Mouse (Mus musculus) R1 (cell line): ENCODE measurements around the gene Pax2.

Source experiments
- DNase-seq: peaks from one replicate; pipeline ENCODE4 v3.0.0-alpha.2; 2018; ENCODE audit warnings: low read depth, low spot score

Pax2 gene

GRCm38 (mm10) chr19:44755693-44756420, at the start of gene Pax2:
Pax2 (plus strand) TSS chr19:44756045.
- peak; percentile 60 for DNase-seq

- no peak for DNase-seq
These were observed 47.0 kb upstream of the Pax2 start for GRCm38 (mm10) chr19:44708885-44709284.

GRCm38 (mm10) chr19:44716731-44717600, 38.9 kb upstream of the Pax2 start:
- DNase-seq: peak; percentile 60

- peak; percentile 80 for DNase-seq
These were observed 36.3 kb upstream of the Pax2 start for GRCm38 (mm10) chr19:44719292-44720193.

- peak; percentile 57 for DNase-seq
These were observed 35.7 kb upstream of the Pax2 start for GRCm38 (mm10) chr19:44720194-44720521.

GRCm38 (mm10) chr19:44723611-44724440, 32.0 kb upstream of the Pax2 start:
- peak; percentile 22 for DNase-seq

- peak; percentile 83 for DNase-seq
These were observed 29.7 kb upstream of the Pax2 start for GRCm38 (mm10) chr19:44725951-44726791.

GRCm38 (mm10) chr19:44734116-44734515, 21.7 kb upstream of the Pax2 start:
- DNase-seq: no peak

- DNase-seq: no peak
These were observed 21.2 kb upstream of the Pax2 start for GRCm38 (mm10) chr19:44734682-44735081.

GRCm38 (mm10) chr19:44740300-44740699, 15.5 kb upstream of the Pax2 start:
- no peak for DNase-seq

GRCm38 (mm10) chr19:44741091-44741763, 14.6 kb upstream of the Pax2 start:
- DNase-seq: peak; percentile 67

- peak; percentile 53 for DNase-seq
These were observed 14.1 kb upstream of the Pax2 start for GRCm38 (mm10) chr19:44741764-44742127.

- no peak for DNase-seq
These were observed 13.5 kb upstream of the Pax2 start for GRCm38 (mm10) chr19:44742131-44743020.

- DNase-seq: no peak
These were observed 12.8 kb upstream of the Pax2 start for GRCm38 (mm10) chr19:44743021-44743415.

GRCm38 (mm10) chr19:44743961-44744520, 11.8 kb upstream of the Pax2 start:
- DNase-seq: no peak

GRCm38 (mm10) chr19:44745741-44746140, 10.1 kb upstream of the Pax2 start:
- no peak for DNase-seq

GRCm38 (mm10) chr19:44746541-44747024, 9.3 kb upstream of the Pax2 start:
- DNase-seq: peak; percentile 51

- DNase-seq: no peak
These were observed 8.4 kb upstream of the Pax2 start for GRCm38 (mm10) chr19:44747471-44747870.
